Mouse (Mus musculus) limb, embryonic 15.5 days (tissue): Measurements from ENCODE around the gene Ccn6. TPM values are rescaled to one million over a fixed set of nuclear protein-coding genes. Genes with fewer than 3 reads are reported as not detected.

Experiments used
- ATAC-seq: fragments of 200-750 bp; cut with Nextera tagmentation; 2 replicates; pipeline ENCODE4 v1.8.0; 2017; ENCODE audit warnings: low read depth, moderate TSS enrichment; ENCODE audit not compliant: insufficient number of reproducible peaks, low FRiP score, low TSS enrichment
- H3K27ac ChIP-seq: fragments of 300-500 bp; sonication (generic); 2 replicates; pipeline ENCODE4 v1.5.1; 2015; ENCODE audit warnings: moderate library complexity, mild to moderate bottlenecking, inconsistent platforms
- H3K27me3 ChIP-seq: fragments of 300-500 bp; sonication (generic); 2 replicates; pipeline ENCODE4 v1.6.1; 2015; ENCODE audit warnings: inconsistent platforms
- H3K36me3 ChIP-seq: fragments of 300-500 bp; sonication (generic); 2 replicates; pipeline ENCODE4 v1.6.1; 2015; ENCODE audit warnings: inconsistent platforms
- H3K4me1 ChIP-seq: fragments of 300-500 bp; sonication (generic); 2 replicates; pipeline ENCODE4 v1.6.1; 2015; ENCODE audit warnings: inconsistent platforms
- H3K4me2 ChIP-seq: fragments of 300-500 bp; sonication (generic); 2 replicates; pipeline ENCODE4 v1.6.1; 2015; ENCODE audit warnings: mild to moderate bottlenecking, inconsistent platforms
- H3K4me3 ChIP-seq: fragments of 300-500 bp; sonication (generic); 2 replicates; pipeline ENCODE4 v1.5.1; 2015; ENCODE audit warnings: mild to moderate bottlenecking, inconsistent platforms
- H3K9ac ChIP-seq: fragments of 300-500 bp; sonication (generic); 2 replicates; pipeline ENCODE4 v1.6.1; 2015; ENCODE audit warnings: inconsistent platforms
- H3K9me3 ChIP-seq: fragments of 300-500 bp; sonication (generic); 2 replicates; pipeline ENCODE4 v1.6.1; 2016; ENCODE audit warnings: inconsistent platforms
- WGBS: fragments of 180-500 bp; shearing (Covaris S2); methylation state at CpG from one replicate; pipeline ENCODE4 v1.1.7; 2015; 5-methylcytosine and 5-hydroxymethylcytosine counted together
- polyA plus RNA-seq: library from polyadenylated mRNA; unstranded; fragments of >200 nt; fragmentation: Nextera tagmentation; extraction: Ambion mirVana; gene quantifications from 2 replicates; pipeline ENCODE4 v1.2.1, GENCODE M21; 2015

The Ccn6 gene
- polyA plus RNA-seq, 1 experiment from 2014 or later: 0.67 TPM

- Histone ChIP-seq H3K4me2 (no peak overlapping the region), H3K27me3 (no peaks in the 10 kb centered on the region), H3K9me3 (no peaks in the 10 kb centered on the region), H3K27ac (peak overlapping the region; percentile 90), H3K4me1 (peaks cover 40% of the 10 kb centered on the region), H3K9ac (no peak overlapping the region), H3K36me3 (no peaks in the 10 kb centered on the region), H3K4me3 (no peak overlapping the region)
- ATAC-seq: no peak
- WGBS: 77% methylated on average over 6 of the region's 6 CpGs
Observed at GRCm38 (mm10) chr10:39172540-39172931, 8.9 kb upstream of the Ccn6 start.

DNA sequence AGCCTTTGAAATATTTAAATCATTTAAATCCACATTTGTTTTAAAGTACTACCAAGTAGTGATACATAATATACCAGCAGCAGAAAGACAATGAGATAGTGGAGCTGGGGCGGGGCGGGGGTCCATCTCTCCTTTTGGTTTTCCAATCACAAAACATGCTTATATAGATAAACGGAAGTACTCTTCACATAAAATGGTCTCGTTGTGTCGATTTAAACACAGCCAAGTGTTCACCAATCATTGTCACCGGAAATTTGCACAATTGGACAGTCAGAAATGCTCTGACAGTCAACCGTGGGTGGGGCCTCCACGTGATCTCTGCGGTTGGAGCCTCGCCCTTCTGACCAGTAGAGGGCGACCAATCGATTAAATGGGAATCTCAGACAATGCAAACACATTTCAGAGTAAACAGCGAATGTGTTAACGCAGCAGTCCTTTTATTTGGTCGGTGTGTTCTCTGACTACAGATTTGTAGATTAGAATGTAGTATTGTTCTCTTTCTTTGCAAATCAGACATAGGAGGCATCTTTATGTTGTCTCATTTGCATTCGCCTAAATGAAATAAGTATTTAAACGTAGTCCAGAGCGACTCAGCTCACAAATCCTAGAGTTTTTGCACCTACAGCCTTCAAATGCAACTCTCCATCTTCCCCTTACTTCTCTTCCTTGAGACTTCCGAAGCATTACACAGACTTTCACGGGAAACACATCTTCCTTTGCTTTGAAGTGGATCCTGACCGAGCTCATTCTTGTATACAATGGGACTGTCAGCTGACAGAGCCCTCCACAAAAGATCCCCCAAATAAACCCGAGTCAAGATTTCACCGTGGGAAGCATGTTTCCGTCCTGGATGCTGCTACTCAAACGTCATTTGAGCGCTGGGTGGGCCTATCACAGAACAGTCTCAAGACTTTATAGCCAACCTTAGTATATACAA lies 8.3 kb upstream of the Ccn6 start:
- no peaks in the 10 kb centered on the region for H3K36me3 ChIP-seq
- H3K4me2 ChIP-seq: peak overlapping the region; percentile 78
- H3K9ac ChIP-seq: 0 out of 2 replicates have a peak overlapping the region, but pooled peaks have one; percentile 24
- H3K27ac ChIP-seq: peak overlapping the region; percentile 90
- no peaks in the 10 kb centered on the region for H3K27me3 ChIP-seq
- peaks cover 40% of the 10 kb centered on the region for H3K4me1 ChIP-seq
- peak overlapping the region; percentile 50 for H3K4me3 ChIP-seq
- ATAC-seq: peak; percentile 46; the same call in 1 of the 2 replicates
- 18% methylated on average over 26 of the region's 26 CpGs for WGBS
- no peaks in the 10 kb centered on the region for H3K9me3 ChIP-seq

GRCm38 (mm10) chr10:39171134-39171533 lies 7.5 kb upstream of the Ccn6 start:
- Histone ChIP-seq H3K27me3 (no peaks in the 10 kb centered on the region), H3K9ac (0 out of 2 replicates have a peak overlapping the region, but pooled peaks have one; percentile 24), H3K27ac (peak overlapping the region; percentile 90), H3K4me3 (peak overlapping the region; percentile 50), H3K4me2 (peak overlapping the region; percentile 78), H3K4me1 (peaks cover 43% of the 10 kb centered on the region), H3K9me3 (no peaks in the 10 kb centered on the region), H3K36me3 (no peaks in the 10 kb centered on the region)
- WGBS: under 1% methylated on average over 19 of the region's 19 CpGs
- peak; percentile 82; the same call in 1 of the 2 replicates for ATAC-seq

- no peak for ATAC-seq
- Histone ChIP-seq H3K36me3 (no peaks in the 10 kb centered on the region), H3K4me3 (no peak overlapping the region), H3K9ac (no peak overlapping the region), H3K27ac (no peak overlapping the region), H3K27me3 (no peaks in the 10 kb centered on the region), H3K4me2 (peak overlapping the region; percentile 78; the same call in 1 of the 2 replicates), H3K4me1 (peaks cover 47% of the 10 kb centered on the region), H3K9me3 (no peaks in the 10 kb centered on the region)
- WGBS: 11% methylated on average over 6 of the region's 6 CpGs
Observed at GRCm38 (mm10) chr10:39170706-39171105, 7.1 kb upstream of the Ccn6 start.

DNA sequence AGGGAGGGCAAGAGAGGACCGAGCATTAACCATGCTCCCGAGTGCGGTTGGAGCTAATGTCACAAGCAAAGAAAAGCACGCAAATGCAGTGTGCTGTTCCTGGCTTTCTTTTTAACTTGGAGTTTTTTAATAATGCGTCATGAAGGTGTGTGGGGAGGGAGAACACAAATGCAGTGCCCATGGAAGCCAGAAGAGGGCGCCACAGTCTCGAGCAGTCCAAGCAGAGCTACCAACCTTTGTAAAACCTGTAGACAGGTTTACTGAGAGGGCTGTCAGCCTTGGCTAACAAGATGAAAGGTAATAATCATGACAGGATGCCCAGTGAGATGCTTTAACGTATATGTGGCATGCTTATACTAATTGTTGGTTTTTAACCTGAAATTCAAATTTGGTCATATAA lies 6.6 kb upstream of the Ccn6 start:
- 2% methylated on average over 8 of the region's 8 CpGs for WGBS
- no peaks in the 10 kb centered on the region for H3K27me3 ChIP-seq

GRCm38 (mm10) chr10:39169642-39170041 lies 6.0 kb upstream of the Ccn6 start:
- peak overlapping the region; percentile 18 for H3K4me3 ChIP-seq
- no peaks in the 10 kb centered on the region for H3K27me3 ChIP-seq
- H3K9ac ChIP-seq: no peak overlapping the region
- peak overlapping the region; percentile 43 for H3K4me2 ChIP-seq
- no peak for ATAC-seq
- peaks cover 45% of the 10 kb centered on the region for H3K4me1 ChIP-seq
- peak overlapping the region; percentile 38 for H3K27ac ChIP-seq
- no peaks in the 10 kb centered on the region for H3K36me3 ChIP-seq
- 22% methylated on average over 9 of the region's 9 CpGs for WGBS
- no peaks in the 10 kb centered on the region for H3K9me3 ChIP-seq

More for the DNA sequence above, 6.6 kb upstream of the Ccn6 start:
- Histone ChIP-seq H3K9ac (no peak overlapping the region), H3K4me1 (peaks cover 51% of the 10 kb centered on the region), H3K4me3 (peak overlapping the region; percentile 18), H3K9me3 (no peaks in the 10 kb centered on the region), H3K4me2 (peak overlapping the region; percentile 43), H3K36me3 (no peaks in the 10 kb centered on the region), H3K27ac (peak overlapping the region; percentile 38)
- ATAC-seq: no peak

DNA sequence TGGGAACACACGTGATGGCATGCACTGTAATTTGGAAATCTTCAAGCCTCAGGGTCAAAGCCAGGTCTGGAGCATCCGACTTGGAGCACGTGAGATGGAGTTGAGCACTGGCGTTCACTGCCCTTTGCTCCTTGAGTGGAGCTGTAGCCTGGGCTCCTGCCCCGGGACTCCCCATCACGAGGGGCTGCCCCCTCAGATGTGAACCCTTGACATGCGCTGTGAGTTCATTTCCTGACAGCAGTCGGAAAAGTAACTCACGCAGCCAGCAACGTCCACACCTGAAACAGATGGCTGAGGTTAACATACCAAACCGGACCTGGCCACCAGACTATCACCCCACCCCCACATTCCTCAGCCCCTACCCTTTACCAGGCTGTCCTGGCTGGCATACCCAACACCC lies 4.0 kb upstream of the Ccn6 start:
- H3K27ac ChIP-seq: no peak overlapping the region
- no peaks in the 10 kb centered on the region for H3K36me3 ChIP-seq
- peaks cover 40% of the 10 kb centered on the region for H3K4me1 ChIP-seq
- no peak for ATAC-seq
- no peak overlapping the region for H3K9ac ChIP-seq
- 59% methylated on average over 11 of the region's 11 CpGs for WGBS
- H3K9me3 ChIP-seq: no peaks in the 10 kb centered on the region
- H3K4me2 ChIP-seq: no peak overlapping the region
- no peak overlapping the region for H3K4me3 ChIP-seq
- no peaks in the 10 kb centered on the region for H3K27me3 ChIP-seq

- H3K4me2 ChIP-seq: peak overlapping the region; percentile 31
- peaks cover 31% of the 10 kb centered on the region for H3K4me1 ChIP-seq
- peak overlapping the region; percentile 74 for H3K27ac ChIP-seq
- no peak overlapping the region for H3K9ac ChIP-seq
- H3K9me3 ChIP-seq: no peaks in the 10 kb centered on the region
- ATAC-seq: 0 out of 2 replicates have a peak, but pooled peaks have one; percentile 19
- H3K27me3 ChIP-seq: no peaks in the 10 kb centered on the region
- H3K4me3 ChIP-seq: peak overlapping the region; percentile 29
- H3K36me3 ChIP-seq: no peaks in the 10 kb centered on the region
- 23% methylated on average over 11 of the region's 11 CpGs for WGBS
Observed at GRCm38 (mm10) chr10:39165632-39166115, 2.1 kb upstream of the Ccn6 start.

DNA sequence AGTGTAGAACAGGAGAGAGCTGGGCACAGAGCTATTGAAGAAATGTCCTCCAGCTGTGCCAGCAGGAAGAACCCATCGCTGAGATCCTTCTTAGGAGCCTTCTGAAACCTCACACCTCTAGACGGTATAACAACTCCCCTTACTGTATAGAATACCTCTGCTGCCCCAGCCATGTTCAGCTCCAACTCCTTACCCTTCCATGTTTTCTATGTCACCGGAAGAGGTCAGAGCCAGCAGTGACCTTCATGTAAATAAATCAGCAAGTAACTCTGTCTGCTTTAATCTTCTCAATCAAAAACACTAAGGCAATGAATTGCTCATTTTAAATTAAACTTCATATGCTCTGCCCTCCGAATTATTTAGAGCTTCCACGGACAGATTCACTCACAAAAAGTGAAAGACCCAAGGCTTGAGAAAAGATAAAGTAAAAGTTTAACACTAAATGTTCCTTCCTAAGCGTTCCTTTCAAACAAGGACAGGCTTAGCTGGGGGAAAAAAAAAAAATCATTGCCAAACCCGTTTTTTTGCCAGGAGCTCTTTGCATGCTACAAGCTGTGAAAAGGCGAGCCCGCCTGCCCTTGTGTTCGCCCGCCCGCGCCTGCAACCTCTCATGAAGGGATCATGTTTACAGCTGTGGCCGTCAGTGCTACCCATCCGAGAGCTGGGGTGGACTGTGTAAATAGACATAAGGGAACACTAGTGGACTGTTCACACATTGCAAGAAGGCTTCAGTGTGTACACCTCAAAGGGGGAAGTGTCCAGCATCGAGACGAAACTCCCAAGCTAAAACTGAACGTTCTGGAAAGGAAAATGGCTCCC lies 719 bp downstream of the Ccn6 start:
- Histone ChIP-seq H3K4me1 (peaks cover 19% of the 10 kb centered on the region), H3K9ac (no peak overlapping the region), H3K4me3 (peak overlapping the region; percentile 10; the same call in 1 of the 2 replicates), H3K27me3 (no peaks in the 10 kb centered on the region), H3K36me3 (no peaks in the 10 kb centered on the region), H3K9me3 (no peaks in the 10 kb centered on the region), H3K4me2 (peak overlapping the region; percentile 27; the same call in 1 of the 2 replicates), H3K27ac (no peak overlapping the region)
- no peak for ATAC-seq
- WGBS: 16% methylated on average over 18 of the region's 18 CpGs

DNA sequence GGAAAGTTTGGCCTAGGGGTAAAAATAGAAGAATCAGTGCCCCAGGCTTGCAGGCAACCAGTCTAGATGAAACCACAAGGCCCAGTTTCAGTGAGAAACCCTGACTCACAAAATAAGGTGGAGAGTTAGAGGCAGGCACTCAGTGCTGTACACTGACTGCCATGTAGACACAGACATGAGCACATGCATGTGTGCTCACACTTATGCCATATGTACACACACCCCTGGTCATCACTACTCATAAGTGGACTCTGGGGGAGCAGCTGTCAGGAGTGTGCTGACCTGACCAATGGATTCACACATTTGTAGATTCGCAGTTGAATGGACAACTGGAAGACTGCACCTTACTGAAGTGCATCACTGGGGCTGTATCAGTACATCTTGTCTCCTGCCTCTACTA lies 2.2 kb downstream of the Ccn6 start:
- no peak for ATAC-seq
- no peaks in the 10 kb centered on the region for H3K36me3 ChIP-seq
- no peak overlapping the region for H3K4me3 ChIP-seq
- H3K9ac ChIP-seq: no peak overlapping the region
- WGBS: 89% methylated on average over 1 of the region's 1 CpGs
- no peak overlapping the region for H3K27ac ChIP-seq
- peaks cover 19% of the 10 kb centered on the region for H3K4me1 ChIP-seq
- H3K9me3 ChIP-seq: no peaks in the 10 kb centered on the region
- no peak overlapping the region for H3K4me2 ChIP-seq
- no peaks in the 10 kb centered on the region for H3K27me3 ChIP-seq

GRCm38 (mm10) chr10:39158306-39158705 lies 5.3 kb downstream of the Ccn6 start:
- no peaks in the 10 kb centered on the region for H3K9me3 ChIP-seq
- no peak overlapping the region for H3K4me3 ChIP-seq
- WGBS: 61% methylated on average over 12 of the region's 12 CpGs
- no peaks in the 10 kb centered on the region for H3K27me3 ChIP-seq
- no peaks in the 10 kb centered on the region for H3K36me3 ChIP-seq
- H3K4me2 ChIP-seq: no peak overlapping the region
- peaks cover 4% of the 10 kb centered on the region for H3K4me1 ChIP-seq
- no peak overlapping the region for H3K9ac ChIP-seq
- no peak for ATAC-seq
- H3K27ac ChIP-seq: no peak overlapping the region
